Mouse (Mus musculus): Measurements from ENCODE around the gene Eif1b. TPM values are rescaled to one million over a fixed set of nuclear protein-coding genes. Genes with fewer than 3 reads are reported as not detected.

Eif1b gene
- total and polyA plus RNA-seq, 2 experiments from 2014 or later, result 80.5 to 325 TPM

DNA sequence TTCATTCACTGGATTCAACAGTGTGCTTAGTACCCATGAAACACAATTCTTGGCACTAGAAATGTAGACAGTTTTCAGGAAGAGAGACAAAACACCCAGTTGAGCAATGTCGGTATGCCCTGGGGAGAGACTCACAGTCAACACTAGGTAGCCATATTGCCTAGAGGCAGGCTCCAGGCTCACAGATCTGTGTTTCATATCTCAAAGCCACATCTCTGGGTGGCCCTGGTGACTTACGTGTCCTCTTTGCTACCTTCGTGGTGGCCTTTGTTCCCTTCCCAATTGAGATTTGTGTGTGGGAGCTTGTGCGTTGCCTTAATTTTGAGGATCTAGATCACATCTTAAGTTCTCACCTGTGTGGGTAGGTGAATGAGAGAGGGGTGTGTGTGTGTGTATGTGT, 9.7 kb upstream of the Eif1b start:
- 92% methylated on average over 4 of the region's 4 CpGs for WGBS
- Histone ChIP-seq H3K4me2 (ENCODE audit: low read depth, low read length) (no peak overlapping the region), H3K4me1 (ENCODE audit: insufficient read depth, low read length) (no peaks in the 10 kb centered on the region), H3K27ac (no peak overlapping the region), H3K36me3 (ENCODE audit: insufficient read depth, low read length) (no peaks in the 10 kb centered on the region), H3K27me3 (ENCODE audit: insufficient read depth, low read length) (no peaks in the 10 kb centered on the region), H3K4me3 (ENCODE audit: low read length) (no peak overlapping the region), H3K9me3 (ENCODE audit: low read length) (no peaks in the 10 kb centered on the region), H3K9ac (replicated peaks; ENCODE audit: low read length) (no peak overlapping the region)
- ATAC-seq (no peak), DNase-seq (ENCODE audit: low spot score) (no peak)
- no peak for TF ChIP-seq CTCF (IDR thresholded peaks at IDR 0.05; ENCODE audit: low read depth)

DNA sequence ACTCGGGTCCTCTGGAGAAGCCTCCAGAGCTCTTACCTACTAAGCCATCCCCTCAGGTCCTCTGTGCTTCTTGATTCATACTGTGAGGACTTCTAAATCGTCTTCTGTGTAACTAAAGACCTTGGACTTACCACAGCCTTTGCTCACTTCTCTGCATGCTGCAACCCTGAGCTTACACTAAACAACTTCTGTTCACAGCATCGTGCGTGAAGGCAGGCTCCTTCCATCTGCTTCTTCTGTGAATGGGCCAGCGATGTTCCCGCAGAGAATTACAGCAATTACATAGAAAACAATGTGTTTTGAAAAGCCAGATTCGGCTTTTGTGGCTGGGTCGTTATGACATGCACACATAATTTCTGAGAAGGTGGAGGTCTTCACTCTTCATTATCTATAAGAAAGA, 8.9 kb upstream of the Eif1b start:
- Histone ChIP-seq H3K4me1 (ENCODE audit: insufficient read depth, low read length) (no peaks in the 10 kb centered on the region), H3K27me3 (ENCODE audit: insufficient read depth, low read length) (no peaks in the 10 kb centered on the region), H3K4me3 (ENCODE audit: low read length) (no peak overlapping the region), H3K9me3 (ENCODE audit: low read length) (no peaks in the 10 kb centered on the region), H3K4me2 (ENCODE audit: low read depth, low read length) (no peak overlapping the region), H3K36me3 (ENCODE audit: insufficient read depth, low read length) (no peaks in the 10 kb centered on the region), H3K27ac (no peak overlapping the region), H3K9ac (replicated peaks; ENCODE audit: low read length) (no peak overlapping the region)
- 72% methylated on average over 8 of the region's 8 CpGs for WGBS
- DNase-seq (ENCODE audit: low spot score) (no peak), ATAC-seq (no peak)
- no peak for TF ChIP-seq CTCF (IDR thresholded peaks at IDR 0.05; ENCODE audit: low read depth)

DNA sequence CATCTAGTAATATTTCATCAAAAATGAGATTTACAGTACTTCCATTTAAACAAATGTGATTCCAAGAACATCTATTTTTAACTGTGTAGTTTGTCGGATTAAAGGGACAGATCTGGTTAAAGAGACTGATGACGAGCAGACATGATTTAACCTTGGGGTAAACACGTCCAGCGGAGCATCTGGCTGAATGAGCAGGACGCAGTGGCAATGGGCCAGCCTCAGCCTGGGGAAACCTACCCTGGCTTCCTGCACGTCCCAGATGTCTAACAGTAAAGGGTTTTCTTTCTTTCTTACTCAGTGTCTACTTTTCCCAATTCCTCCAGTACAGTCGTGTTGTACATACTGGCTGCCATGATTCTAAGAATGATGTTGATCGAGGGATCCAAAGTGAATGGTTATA, 5.0 kb upstream of the Eif1b start:
- Histone ChIP-seq H3K9me3 (ENCODE audit: low read length) (no peaks in the 10 kb centered on the region), H3K4me1 (ENCODE audit: insufficient read depth, low read length) (no peaks in the 10 kb centered on the region), H3K27ac (no peak overlapping the region), H3K9ac (replicated peaks; ENCODE audit: low read length) (no peak overlapping the region), H3K27me3 (ENCODE audit: insufficient read depth, low read length) (no peaks in the 10 kb centered on the region), H3K4me3 (ENCODE audit: low read length) (no peak overlapping the region), H3K36me3 (ENCODE audit: insufficient read depth, low read length) (no peaks in the 10 kb centered on the region), H3K4me2 (ENCODE audit: low read depth, low read length) (no peak overlapping the region)
- no peak for TF ChIP-seq CTCF (IDR thresholded peaks at IDR 0.05; ENCODE audit: low read depth)
- ATAC-seq, result no peak
- 75% methylated on average over 8 of the region's 8 CpGs for WGBS
- DNase-seq (ENCODE audit: low spot score), result no peak

DNA sequence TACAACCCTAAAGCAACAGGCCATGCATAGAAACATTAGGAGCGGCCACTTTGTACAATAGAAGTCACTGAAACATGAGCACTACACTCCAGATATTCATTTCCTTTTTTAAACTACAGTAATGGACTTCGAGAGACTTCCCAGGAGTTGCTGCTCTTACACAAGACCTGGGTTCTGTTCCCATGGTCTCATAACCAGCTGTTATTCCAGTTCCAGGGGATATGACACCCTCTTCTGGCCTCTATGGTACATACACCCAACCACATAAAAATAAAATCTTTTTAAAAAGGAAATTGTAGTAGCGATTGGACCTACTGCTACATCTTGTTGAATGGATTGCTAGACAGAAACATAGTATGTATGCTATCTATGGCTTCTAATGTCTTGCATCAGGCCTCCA, 523 bp upstream of the Eif1b start:
- ATAC-seq, result no peak
- peak overlapping the region; percentile 99 for H3K4me3 ChIP-seq (ENCODE audit: low read length)
- peaks cover 22% of the 10 kb centered on the region; the same call in 1 of the 2 replicates for H3K36me3 ChIP-seq (ENCODE audit: insufficient read depth, low read length)
- peak; percentile 38 for TF ChIP-seq CTCF (IDR thresholded peaks at IDR 0.05; ENCODE audit: low read depth)
- WGBS, result 84% methylated on average over 3 of the region's 3 CpGs
- no peaks in the 10 kb centered on the region for H3K27me3 ChIP-seq (ENCODE audit: insufficient read depth, low read length)
- H3K4me1 ChIP-seq (ENCODE audit: insufficient read depth, low read length), result no peaks in the 10 kb centered on the region
- H3K9me3 ChIP-seq (ENCODE audit: low read length), result no peaks in the 10 kb centered on the region
- peak overlapping the region; percentile 99; the same call in 1 of the 2 replicates for H3K9ac ChIP-seq (replicated peaks; ENCODE audit: low read length)
- no peak for DNase-seq (ENCODE audit: low spot score)
- H3K4me2 ChIP-seq (ENCODE audit: low read depth, low read length), result peak overlapping the region; percentile 87
- H3K27ac ChIP-seq, result peak overlapping the region; percentile 92; the same call in 1 of the 2 replicates

- H3K27me3 ChIP-seq (ENCODE audit: insufficient read depth, low read length), result no peaks in the 10 kb centered on the region
- no peak for TF ChIP-seq CTCF (IDR thresholded peaks at IDR 0.05; ENCODE audit: low read depth)
- H3K4me3 ChIP-seq (ENCODE audit: low read length), result peak overlapping the region; percentile 99
- ATAC-seq, result peak; percentile 87
- H3K27ac ChIP-seq, result peak overlapping the region; percentile 92
- peak overlapping the region; percentile 99 for H3K9ac ChIP-seq (replicated peaks; ENCODE audit: low read length)
- peak; percentile 94 for DNase-seq (ENCODE audit: low spot score)
- peaks cover 22% of the 10 kb centered on the region; the same call in 1 of the 2 replicates for H3K36me3 ChIP-seq (ENCODE audit: insufficient read depth, low read length)
- H3K4me2 ChIP-seq (ENCODE audit: low read depth, low read length), result peak overlapping the region; percentile 87
- WGBS, result under 1% methylated on average over 84 of the region's 97 CpGs
- H3K9me3 ChIP-seq (ENCODE audit: low read length), result no peaks in the 10 kb centered on the region
- H3K4me1 ChIP-seq (ENCODE audit: insufficient read depth, low read length), result no peaks in the 10 kb centered on the region
Measured at GRCm38 (mm10) chr9:120492400-120493351, 644 bp downstream of the Eif1b start.

DNA sequence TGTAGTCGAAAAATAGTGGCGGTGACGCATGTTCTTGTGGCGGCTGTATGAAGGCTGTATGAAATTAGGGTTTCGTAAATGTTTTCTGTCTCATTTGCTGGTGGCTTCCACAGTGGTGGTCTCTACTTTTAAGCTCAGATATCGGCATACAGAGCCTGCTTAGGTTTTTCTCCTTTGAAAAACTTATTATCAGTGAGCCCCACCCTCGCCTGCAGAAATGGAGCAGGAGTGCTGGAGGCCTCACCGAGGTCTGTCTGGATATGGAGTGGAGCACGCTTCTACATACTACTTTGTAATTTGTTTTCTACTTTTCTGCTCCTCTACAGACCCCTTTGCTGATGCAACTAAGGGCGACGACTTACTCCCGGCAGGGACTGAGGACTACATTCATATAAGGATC, 1.7 kb downstream of the Eif1b start:
- no peak overlapping the region for H3K27ac ChIP-seq
- H3K9ac ChIP-seq (replicated peaks; ENCODE audit: low read length), result peak overlapping the region; percentile 99
- no peaks in the 10 kb centered on the region for H3K27me3 ChIP-seq (ENCODE audit: insufficient read depth, low read length)
- no peaks in the 10 kb centered on the region for H3K9me3 ChIP-seq (ENCODE audit: low read length)
- no peak for DNase-seq (ENCODE audit: low spot score)
- WGBS, result 54% methylated on average over 12 of the region's 12 CpGs
- H3K4me1 ChIP-seq (ENCODE audit: insufficient read depth, low read length), result no peaks in the 10 kb centered on the region
- TF ChIP-seq CTCF (IDR thresholded peaks at IDR 0.05; ENCODE audit: low read depth), result no peak
- peak overlapping the region; percentile 87 for H3K4me2 ChIP-seq (ENCODE audit: low read depth, low read length)
- peak overlapping the region; percentile 99 for H3K4me3 ChIP-seq (ENCODE audit: low read length)
- ATAC-seq, result no peak
- H3K36me3 ChIP-seq (ENCODE audit: insufficient read depth, low read length), result peaks cover 22% of the 10 kb centered on the region; the same call in 1 of the 2 replicates

GRCm38 (mm10) chr9:120496691-120497090, 4.7 kb downstream of the Eif1b start:
- Histone ChIP-seq H3K27ac (no peak overlapping the region), H3K27me3 (ENCODE audit: insufficient read depth, low read length) (no peaks in the 10 kb centered on the region), H3K36me3 (ENCODE audit: insufficient read depth, low read length) (peaks cover 22% of the 10 kb centered on the region; the same call in 1 of the 2 replicates), H3K4me2 (ENCODE audit: low read depth, low read length) (no peak overlapping the region), H3K4me3 (ENCODE audit: low read length) (no peak overlapping the region), H3K9ac (replicated peaks; ENCODE audit: low read length) (no peak overlapping the region), H3K9me3 (ENCODE audit: low read length) (no peaks in the 10 kb centered on the region), H3K4me1 (ENCODE audit: insufficient read depth, low read length) (no peaks in the 10 kb centered on the region)
- DNase-seq (ENCODE audit: low spot score) (peak; percentile 90), ATAC-seq (peak; percentile 24)
- TF ChIP-seq CTCF (IDR thresholded peaks at IDR 0.05; ENCODE audit: low read depth), result peak; percentile 98
- WGBS, result 2% methylated on average over 3 of the region's 3 CpGs

Measured in hindbrain, postnatal 0 days (tissue).